Mouse (Mus musculus): ENCODE measurements around the gene Mb21d2. TPM values are rescaled to one million over a fixed set of nuclear protein-coding genes. Genes with fewer than 3 reads are reported as not detected.
A peak's percentile ranks its signal among the peaks of the same experiment; 100 is the strongest.

Mb21d2 gene
- total RNA-seq (2021): 10 to 100 TPM in 1 of 2 experiments, 1 to 10 TPM in 1; 9.7 to 11.4 TPM
- long read RNA-seq, experiment 1, transcript Mb21d2-201 (2 exons, 3,055 nt): major isoform, 8 of 12 reads
- long read RNA-seq, experiment 1, partial matches to known transcripts: 0 of 12 reads
- long read RNA-seq, experiment 1, other reads (novel, unspliced or antisense): 4 of 12 reads
- long read RNA-seq, experiment 2, partial matches to known transcripts: 0 of 5 reads
- long read RNA-seq, experiment 2, other reads (novel, unspliced or antisense): 1 of 5 reads

DNA sequence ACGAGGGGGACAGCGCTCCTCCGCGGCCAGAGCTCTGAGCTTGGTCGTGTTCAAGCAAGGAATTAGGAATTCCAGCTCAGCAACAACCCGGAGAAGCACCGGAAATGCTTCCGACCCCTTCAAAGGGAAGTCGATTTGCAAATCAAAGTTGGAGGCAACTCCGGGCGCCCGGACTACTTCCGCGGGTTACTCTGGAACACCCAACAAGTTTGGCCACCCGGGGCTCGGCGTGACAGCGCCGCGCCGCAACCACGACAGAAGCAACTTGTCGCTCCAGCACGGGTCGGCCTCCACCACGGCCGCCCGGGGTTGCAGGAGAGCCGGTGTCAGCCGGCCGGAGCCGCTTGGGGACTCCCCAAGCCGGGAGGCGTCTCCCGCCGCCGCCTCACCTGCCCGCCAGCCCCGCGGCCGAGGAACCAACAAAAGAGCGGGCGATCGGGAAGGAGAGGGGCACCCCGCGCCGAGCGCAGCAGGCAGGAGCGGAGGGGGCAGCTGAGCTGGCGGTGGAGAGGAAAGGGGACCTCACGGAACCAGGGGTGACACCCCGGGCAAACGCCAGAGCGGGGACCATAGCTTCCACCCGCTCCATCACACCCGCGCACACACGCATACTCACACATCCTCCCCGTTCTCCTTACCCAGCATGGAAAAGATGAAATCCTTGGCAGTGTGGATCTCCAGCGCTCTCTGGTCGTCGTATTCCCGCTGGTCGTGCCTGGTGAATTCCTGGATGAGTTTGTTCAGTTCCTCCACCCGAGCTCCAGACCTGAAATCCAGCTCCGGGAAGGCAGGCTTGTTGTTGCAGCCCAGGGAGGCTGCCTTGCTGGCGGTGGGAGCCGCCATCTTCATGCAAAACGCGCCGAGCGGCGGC is at the start of gene Mb21d2:
Gene Mb21d2 (minus strand): TSS at position 859 of the 871 bp plus-strand sequence.
- DNase-seq: peak; percentile 62

- no peak for DNase-seq
Observed at GRCm38 (mm10) chr16:28966236-28966635, 36.8 kb upstream of the Mb21d2 start.

- DNase-seq: no peak
Observed at GRCm38 (mm10) chr16:28964048-28964447, 34.6 kb upstream of the Mb21d2 start.

DNA sequence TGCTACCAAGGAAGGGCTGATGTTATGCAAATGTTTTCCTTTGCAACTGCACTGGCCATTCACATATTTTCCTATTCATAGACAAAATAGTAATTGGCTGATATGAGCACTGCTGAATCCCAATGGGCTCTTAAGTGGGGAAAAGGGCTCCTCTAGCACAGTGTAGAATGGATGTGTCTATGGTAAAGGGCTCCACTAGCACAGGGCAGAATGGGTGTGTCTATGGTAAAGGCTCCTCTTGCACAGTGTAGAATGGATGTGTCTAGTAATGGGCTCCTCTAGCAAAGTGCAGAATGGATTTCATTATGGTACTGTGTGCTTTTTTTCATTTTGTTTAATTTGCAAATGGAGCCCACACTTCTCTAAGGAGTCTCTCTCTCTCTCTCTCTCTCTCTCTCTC is 33.5 kb upstream of the Mb21d2 start:
- DNase-seq: no peak

- DNase-seq: no peak
Observed at GRCm38 (mm10) chr16:28949810-28950209, 20.3 kb upstream of the Mb21d2 start.

- DNase-seq: no peak
Observed at GRCm38 (mm10) chr16:28943254-28943653, 13.8 kb upstream of the Mb21d2 start.

- DNase-seq: no peak
Observed at GRCm38 (mm10) chr16:28936181-28936792, 6.8 kb upstream of the Mb21d2 start.

DNA sequence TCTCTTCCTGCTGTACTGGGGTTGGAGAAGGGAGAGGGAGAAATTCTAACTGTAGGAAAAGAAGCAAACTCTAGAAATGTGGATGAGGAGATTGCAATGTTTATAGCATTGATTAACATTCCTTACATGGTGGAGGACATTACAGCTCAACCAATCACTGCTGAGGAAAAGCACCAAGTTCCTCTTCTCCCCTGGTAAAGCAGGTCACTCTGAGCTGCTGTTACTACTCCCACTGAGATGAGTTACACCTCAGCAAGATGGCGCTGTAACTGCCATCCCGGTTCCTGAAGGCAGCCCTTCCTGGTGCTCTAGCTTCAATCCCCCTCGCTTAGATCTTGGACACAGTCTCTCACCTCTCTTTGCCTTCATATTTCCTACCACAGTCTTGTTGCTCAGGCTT is 6.2 kb upstream of the Mb21d2 start:
- no peak for DNase-seq

DNA sequence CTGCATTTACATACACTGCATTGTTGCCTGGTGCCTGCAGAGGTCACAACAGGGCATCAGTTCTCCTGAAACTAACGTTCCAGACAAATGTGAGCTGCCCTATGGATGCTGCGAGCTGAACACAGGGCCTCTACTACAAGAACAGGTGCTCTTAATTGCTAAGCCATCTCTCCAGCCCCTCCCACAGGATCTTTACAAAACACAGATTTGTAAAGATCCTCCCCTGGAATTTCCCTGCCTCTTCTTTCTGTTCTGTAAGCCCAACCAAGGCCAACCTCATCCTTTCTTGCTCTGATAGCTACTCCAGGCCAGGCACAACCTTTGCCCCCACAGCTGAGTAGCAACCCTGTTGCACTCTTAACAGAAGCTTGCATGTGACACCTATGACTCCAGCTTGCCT is 1.7 kb upstream of the Mb21d2 start:
- DNase-seq: no peak

DNA sequence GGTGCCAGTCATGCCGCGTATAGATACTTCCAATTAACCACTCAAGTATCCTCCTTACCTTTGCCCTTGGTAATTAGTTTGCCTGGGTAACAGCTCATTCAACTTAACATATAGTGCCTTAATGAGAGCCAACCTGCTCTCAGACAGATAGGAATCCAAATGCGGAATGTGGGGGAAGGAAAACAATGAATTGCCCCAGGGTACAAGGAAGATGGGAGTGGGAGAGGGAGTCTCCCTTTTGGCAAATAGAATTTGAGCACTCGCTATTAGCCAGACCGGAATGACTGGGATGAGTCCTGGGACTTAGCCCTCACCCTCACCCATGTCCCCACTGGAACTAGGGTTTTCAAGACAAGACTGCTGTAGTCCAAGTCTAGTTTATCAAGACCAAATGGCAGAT is 953 bp upstream of the Mb21d2 start:
- no peak for DNase-seq

DNA sequence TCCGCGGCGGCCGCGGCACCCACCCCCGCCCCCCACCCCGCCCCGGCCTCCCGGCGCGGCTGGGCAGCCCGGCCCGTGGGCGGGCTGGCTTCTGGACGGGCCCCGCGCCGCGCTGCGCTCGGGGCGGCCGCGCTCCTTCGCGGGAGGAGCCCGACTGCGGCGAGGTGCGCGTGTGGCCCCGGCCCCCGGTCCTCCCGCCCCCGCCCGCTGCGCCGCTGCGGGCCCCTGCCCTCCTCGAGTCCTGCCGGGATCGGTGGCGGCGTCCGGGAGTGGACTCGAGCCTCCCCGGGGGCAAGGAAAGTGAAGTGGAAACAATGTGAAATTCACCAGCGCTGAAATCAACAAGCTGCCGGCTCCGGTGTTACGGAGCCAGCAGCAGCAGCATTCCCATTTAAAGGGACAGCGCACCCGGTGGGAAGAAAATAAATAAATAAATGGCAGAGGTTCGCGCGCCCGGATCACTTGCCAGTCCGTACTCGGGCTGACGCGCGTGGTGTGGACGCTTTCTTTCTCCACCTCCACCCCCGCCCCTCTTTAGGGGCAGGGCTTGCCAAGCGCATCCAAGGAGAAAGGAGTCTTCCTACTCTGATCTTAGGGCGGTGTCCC is 316 bp upstream of the Mb21d2 start:
- peak; percentile 65 for DNase-seq

GRCm38 (mm10) chr16:28928466-28928814 is 1.0 kb downstream of the Mb21d2 start:
- DNase-seq: no peak

DNA sequence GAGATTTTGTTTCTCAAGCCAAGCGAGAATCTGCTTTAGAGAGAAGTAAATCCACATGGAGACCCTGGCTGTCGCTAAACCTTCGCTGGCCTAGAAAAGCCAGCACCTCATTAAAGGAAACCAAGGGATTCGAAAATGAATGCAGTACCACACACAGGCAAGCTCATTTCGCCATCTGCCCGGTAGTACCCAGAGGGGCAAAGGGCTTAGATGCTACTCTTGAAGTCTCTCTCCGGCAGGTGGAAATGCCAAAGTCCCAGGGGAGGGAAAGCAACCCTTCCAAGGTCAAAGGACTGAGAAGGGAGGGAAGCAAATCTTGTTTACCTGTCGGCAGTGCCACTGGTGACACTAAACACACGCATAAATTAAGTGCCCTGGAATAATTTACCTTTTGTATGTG is 2.1 kb downstream of the Mb21d2 start:
- DNase-seq: no peak

DNA sequence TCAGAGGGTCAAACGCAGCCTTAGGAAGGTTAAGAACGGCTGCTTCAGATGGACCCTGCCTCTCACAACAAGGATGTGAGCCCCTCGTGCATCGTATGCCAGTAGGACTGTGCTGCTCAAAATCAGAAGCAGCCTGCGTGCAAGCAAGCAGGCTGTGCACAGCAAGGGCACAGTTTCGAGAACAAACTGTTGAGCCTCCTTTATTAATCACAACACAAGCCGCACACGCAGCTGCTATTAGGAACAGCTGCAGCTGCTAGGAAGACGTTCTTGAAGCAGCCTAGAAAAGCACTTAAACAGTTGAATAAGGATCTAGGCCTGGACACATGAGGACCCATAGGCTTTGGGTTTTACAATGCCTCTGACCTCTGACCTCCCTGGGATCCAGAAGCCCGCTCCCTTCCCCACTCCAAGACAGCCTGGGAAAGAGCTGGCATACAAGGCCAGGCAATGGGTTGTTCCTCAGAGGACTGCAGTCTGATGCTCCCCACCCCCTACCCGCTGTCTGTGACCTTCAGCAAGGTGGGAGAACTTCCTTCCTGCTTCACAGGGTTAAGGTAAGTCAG is 10.1 kb downstream of the Mb21d2 start:
- no peak for DNase-seq

DNA sequence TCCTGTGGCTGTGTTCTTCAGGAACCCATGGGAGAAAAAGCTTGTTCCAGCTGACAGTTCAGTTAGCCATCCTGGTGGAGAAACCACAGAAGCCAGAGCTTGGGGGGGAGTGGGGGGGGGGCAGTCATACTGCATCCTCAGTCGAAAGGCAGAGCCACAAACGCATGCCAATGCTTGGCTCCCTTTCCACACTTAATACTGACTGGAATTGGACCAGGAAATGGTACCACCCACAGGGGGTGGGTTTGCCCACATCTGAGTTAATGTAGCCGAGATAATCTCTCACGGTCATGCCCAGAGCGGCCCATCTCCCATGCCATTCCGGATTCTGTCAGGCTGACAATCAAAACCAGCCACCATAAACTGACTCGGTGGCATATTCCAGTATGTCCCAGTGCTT is 14.1 kb downstream of the Mb21d2 start:
- no peak for DNase-seq

DNA sequence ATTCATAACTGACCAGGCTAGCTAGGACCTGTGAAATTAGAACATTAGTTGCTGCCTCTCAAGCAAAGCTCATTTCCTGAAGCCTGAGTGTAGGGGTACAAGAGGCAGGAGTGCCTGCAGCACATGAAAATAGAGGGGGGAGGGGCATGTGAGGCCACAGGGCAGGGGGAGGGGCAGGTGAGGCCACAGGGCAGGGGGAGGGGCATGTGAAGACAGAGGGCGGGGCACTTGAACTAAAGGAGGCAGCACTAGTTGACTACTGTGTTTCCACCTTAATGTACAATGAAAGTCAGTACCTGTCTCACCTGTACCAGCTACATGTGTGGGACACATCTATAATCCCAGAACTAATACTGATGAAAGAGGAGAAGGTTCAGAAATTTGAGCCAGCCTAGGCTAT is 14.8 kb downstream of the Mb21d2 start:
- DNase-seq: no peak

- no peak for DNase-seq
Observed at GRCm38 (mm10) chr16:28911414-28912050, 17.9 kb downstream of the Mb21d2 start.

GRCm38 (mm10) chr16:28906370-28907275 is 22.9 kb downstream of the Mb21d2 start:
- DNase-seq: no peak

DNA sequence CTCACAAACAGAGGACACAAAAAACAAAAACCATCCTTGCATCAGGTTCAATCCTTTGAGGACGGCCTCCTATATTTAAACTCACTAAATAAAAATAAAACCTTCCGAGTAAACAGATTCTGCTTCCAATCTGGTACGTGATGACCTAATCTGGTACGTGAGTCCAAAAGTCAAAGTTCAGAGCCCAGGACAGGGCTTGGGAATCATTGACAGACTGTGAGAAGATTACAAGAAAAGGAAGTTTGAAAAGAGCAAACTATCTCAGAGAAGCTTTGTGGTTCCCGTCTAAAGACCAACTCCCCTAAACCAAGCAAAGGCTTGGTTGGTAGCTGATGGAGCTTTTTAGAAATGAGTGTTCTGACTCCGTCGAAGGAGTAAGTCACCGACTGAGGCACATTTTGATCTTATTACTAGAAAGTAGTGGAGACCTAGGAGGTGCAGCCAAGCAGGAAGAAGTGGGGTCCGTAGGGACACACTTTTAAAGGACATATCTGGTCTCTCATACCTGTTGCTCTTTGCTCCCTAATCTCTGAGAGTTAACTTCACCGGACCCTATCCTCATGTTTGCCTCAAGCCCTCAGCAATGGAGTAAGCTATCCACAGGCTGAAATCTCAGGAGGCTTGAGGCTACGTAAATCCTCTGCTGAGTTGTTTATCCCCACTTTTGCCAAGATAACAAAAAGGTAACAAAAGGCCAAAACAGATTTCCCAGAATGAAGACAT is 23.7 kb downstream of the Mb21d2 start:
- no peak for DNase-seq

All from adrenal gland, postnatal 10 days (tissue).